Comparison of ENCODE assay signal across 13 mouse cellular contexts in genomic region chr6:121508266-121508665, GRCm38 (mm10). TPM values are rescaled to one million over a fixed set of nuclear protein-coding genes. Genes with fewer than 3 reads are reported as not detected.
A peak's percentile ranks its signal among the peaks of the same experiment; 100 is the strongest.
DNase-seq lines count a peak whose midpoint lies in the region; ATAC-seq and TF ChIP-seq lines count a peak whose summit lies in the region.
"Had no signal": no experiment of that assay in that cellular context is flagged by ENCODE, and none has a peak within 500 bp of the region (broad histone marks: within the 10 kb centered on the region; RNA-seq: fewer than 3 reads in every experiment).

No protein-coding gene starts in this region.

- WGBS in midbrain, postnatal 0 days = 75% methylated on average over 5 of the region's 5 CpGs
- 75% methylated on average over 5 of the region's 5 CpGs for WGBS in midbrain, embryonic 10.5 days
- 66% methylated on average over 5 of the region's 5 CpGs for WGBS in bone marrow, adult 2 months

- H3K36me3 ChIP-seq in midbrain, postnatal 0 days (ENCODE audit: insufficient read depth, low read length) = no peaks in the 10 kb centered on the region
- no peaks in the 10 kb centered on the region for H3K36me3 ChIP-seq in midbrain, embryonic 10.5 days
- H3K36me3 ChIP-seq: embryonic facial prominence, embryonic 12.5 days; limb, embryonic 12.5 days had no signal

- TF ChIP-seq POLR2A in bone marrow, adult 2 months (IDR thresholded peaks at IDR 0.05; ENCODE audit: borderline replicate concordance, control insufficient read depth, low read depth, low read length) = no peak

- ATAC-seq in midbrain, postnatal 0 days (ENCODE audit: low FRiP score) = no peak

- no peak overlapping the region for H3K27ac ChIP-seq in gastrocnemius, adult 2 months
- H3K27ac ChIP-seq in midbrain, postnatal 0 days (ENCODE audit: low read depth, low read length) = no peak overlapping the region
- no peak overlapping the region for H3K27ac ChIP-seq in midbrain, embryonic 10.5 days (replicated peaks)
- H3K27ac ChIP-seq in bone marrow, adult 2 months (ENCODE audit: control insufficient read depth, insufficient read depth, low read depth, low read length, poor library complexity) = no peak overlapping the region
- H3K27ac ChIP-seq: embryonic facial prominence, embryonic 12.5 days; hindbrain, embryonic 14.5 days; limb, embryonic 12.5 days; macrophage had no signal

- no peaks in the 10 kb centered on the region for H3K27me3 ChIP-seq in midbrain, postnatal 0 days (ENCODE audit: insufficient read depth, low read length)
- no peaks in the 10 kb centered on the region for H3K27me3 ChIP-seq in midbrain, embryonic 10.5 days (ENCODE audit: low read depth, poor library complexity, severe bottlenecking)
- H3K27me3 ChIP-seq: embryonic facial prominence, embryonic 12.5 days; limb, embryonic 12.5 days had no signal

- no peaks in the 10 kb centered on the region for H3K9me3 ChIP-seq in midbrain, postnatal 0 days (ENCODE audit: low read length)
- H3K9me3 ChIP-seq in midbrain, embryonic 10.5 days (replicated peaks) = no peaks in the 10 kb centered on the region
- H3K9me3 ChIP-seq: embryonic facial prominence, embryonic 12.5 days; limb, embryonic 12.5 days had no signal

- no peak for DNase-seq in gastrocnemius, adult 2 months
- DNase-seq in gastrocnemius, postnatal 25 days = no peak
- no peak for DNase-seq in midbrain, postnatal 0 days (ENCODE audit: low spot score)
- no peak for DNase-seq in midbrain, embryonic 10.5 days (ENCODE audit: low spot score)
- peak; percentile 51 for DNase-seq in retina, embryonic 14.5 days (ENCODE audit: low spot score)
- DNase-seq in urinary bladder, postnatal 10 days (ENCODE audit: low spot score) = no peak
- DNase-seq in right cerebral cortex, postnatal 10 days (ENCODE audit: low spot score in 2 of 2) = no peak

- intact Hi-C loops in gastrocnemius, adult 2 months (cut with DNase I) = no loop called here

- H3K4me2 ChIP-seq in midbrain, postnatal 0 days (ENCODE audit: low read depth, low read length, poor library complexity, severe bottlenecking) = no peak overlapping the region
- H3K4me2 ChIP-seq: embryonic facial prominence, embryonic 12.5 days; hindbrain, embryonic 14.5 days; limb, embryonic 12.5 days had no signal

- no peaks in the 10 kb centered on the region for H3K4me1 ChIP-seq in midbrain, postnatal 0 days (ENCODE audit: insufficient read depth, low read length)
- no peaks in the 10 kb centered on the region for H3K4me1 ChIP-seq in midbrain, embryonic 10.5 days
- H3K4me1 ChIP-seq in bone marrow, adult 2 months (ENCODE audit: control insufficient read depth, insufficient read depth, low read length) = no peaks in the 10 kb centered on the region
- H3K4me1 ChIP-seq: embryonic facial prominence, embryonic 12.5 days; limb, embryonic 12.5 days had no signal

- no peak overlapping the region for H3K4me3 ChIP-seq in gastrocnemius, adult 2 months
- no peak overlapping the region for H3K4me3 ChIP-seq in midbrain, postnatal 0 days (ENCODE audit: low read depth, low read length)
- H3K4me3 ChIP-seq in midbrain, embryonic 10.5 days = no peak overlapping the region
- H3K4me3 ChIP-seq in bone marrow, adult 2 months (replicated peaks; ENCODE audit: control insufficient read depth, low read depth, low read length) = no peak overlapping the region
- H3K4me3 ChIP-seq: embryonic facial prominence, embryonic 12.5 days; limb, embryonic 12.5 days; myocyte had no signal

- peak; percentile 54 for TF ChIP-seq CTCF in gastrocnemius, adult 2 months (IDR thresholded peaks at IDR 0.05)
- TF ChIP-seq CTCF in midbrain, postnatal 0 days (IDR thresholded peaks at IDR 0.05) = peak; percentile 43
- peak; percentile 13; the same call in 1 of the 2 replicates for TF ChIP-seq CTCF in bone marrow, adult 2 months (IDR thresholded peaks at IDR 0.05; ENCODE audit: control insufficient read depth, insufficient read depth, low read length)

- H3K9ac ChIP-seq in midbrain, postnatal 0 days (replicated peaks; ENCODE audit: low read length, poor library complexity, severe bottlenecking) = no peak overlapping the region
- H3K9ac ChIP-seq: embryonic facial prominence, embryonic 12.5 days; hindbrain, embryonic 14.5 days; limb, embryonic 12.5 days had no signal

RNA-seq across cellular contexts. Expression of gene Iqsec3, which starts 34.8 kb away (rescaled TPM):
- under 1 TPM; 0.41 to 0.70 TPM for total RNA-seq in gastrocnemius, adult 2 months (2021)
- total RNA-seq in gastrocnemius, postnatal 25 days (2021) = 1 to 10 TPM in 1 of 2 experiments, under 1 TPM in 1; 0.95 to 1.3 TPM
- total RNA-seq in midbrain, postnatal 0 days (2014; rRNA removed) = 48.6 and 50.3 TPM in 2 replicates
- 9.5 and 10.7 TPM in 2 replicates for polyA plus RNA-seq in midbrain, postnatal 0 days (2015; fragmentation: Nextera tagmentation; extraction: Ambion mirVana)
- polyA plus RNA-seq in midbrain, embryonic 10.5 days (2016; fragmentation: Nextera tagmentation; extraction: Ambion mirVana) = 0.23 and 0.67 TPM in 2 replicates
- not detected in 2 replicates for polyA plus RNA-seq in bone marrow, adult 2 months (2011; ENCODE audit: insufficient read depth, insufficient read length, low replicate concordance, missing spikeins)
- polyA plus RNA-seq: macrophage had no signal

Comparison
In these comparisons a context has a peak if more than half of its experiments do, and no peak if none do; other contexts are left out.
1. RNA of gene Iqsec3, which starts 34.8 kb away (total RNA-seq): 48.6 to 50.3 TPM in midbrain, postnatal 0 days; 0.95 to 1.3 TPM in gastrocnemius, postnatal 25 days and 0.41 to 0.70 TPM in gastrocnemius, adult 2 months; every median in the first group is over 10 times any median in the second.
2. Peak in every context shown above with its lines, with median percentiles within 50 percentile points of each other: CTCF ChIP-seq.